Mouse (Mus musculus): ENCODE results near the gene 2610528J11Rik.
"Not testable (repeated sequence)": the region's sequence is repeated elsewhere in the genome, so short reads cannot be mapped to it uniquely, and the experiment has no call there.

2610528J11Rik gene

DNA sequence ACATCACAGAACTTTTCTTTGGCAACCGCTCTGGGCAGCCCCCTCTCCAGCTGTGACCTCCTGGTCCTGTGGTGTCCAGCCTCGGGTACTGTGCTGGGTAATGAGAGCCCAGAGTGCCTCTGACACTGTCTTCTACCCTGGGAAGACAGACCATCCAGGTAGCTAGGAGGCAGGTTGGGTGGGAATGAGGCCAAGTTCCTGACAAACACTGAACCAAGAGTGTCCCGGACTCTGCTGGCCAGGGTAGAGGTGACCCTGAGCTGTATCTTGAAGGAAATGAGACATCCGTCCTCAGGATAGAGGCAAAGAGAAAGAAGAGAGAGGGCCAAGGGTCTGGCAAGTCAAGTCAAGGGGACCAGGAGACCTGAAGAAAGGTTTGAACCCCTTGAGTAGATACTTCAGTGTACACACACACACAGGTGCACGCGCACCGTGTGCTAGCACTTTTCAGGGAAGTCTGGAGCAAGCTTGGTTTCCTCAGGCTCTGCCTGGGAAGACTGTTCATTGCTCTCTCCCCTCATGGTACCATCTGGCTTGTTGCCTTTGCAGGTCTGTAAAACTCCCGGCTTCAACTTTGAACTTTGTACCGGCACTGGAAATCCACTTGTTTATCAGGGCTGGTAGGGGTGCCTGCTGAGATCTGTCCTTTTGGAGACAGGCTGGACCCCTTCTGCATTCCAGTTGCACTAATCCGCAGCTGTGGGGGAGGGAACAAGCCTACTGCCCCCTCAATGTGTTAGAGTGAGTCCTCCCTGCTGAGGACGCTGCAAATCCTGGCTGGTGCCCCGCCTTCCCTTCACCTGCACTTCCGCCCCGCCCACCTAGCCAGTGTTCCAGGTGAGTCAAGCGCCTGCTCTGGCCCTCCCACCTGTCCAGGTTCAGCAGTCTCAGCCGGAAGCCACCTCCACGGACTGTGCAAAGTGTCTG is at the start of gene 2610528J11Rik:
Gene 2610528J11Rik, plus strand, starts transcription at position 592 of the 927 bp plus-strand sequence.
- DNase-seq: peak; percentile 90

DNA sequence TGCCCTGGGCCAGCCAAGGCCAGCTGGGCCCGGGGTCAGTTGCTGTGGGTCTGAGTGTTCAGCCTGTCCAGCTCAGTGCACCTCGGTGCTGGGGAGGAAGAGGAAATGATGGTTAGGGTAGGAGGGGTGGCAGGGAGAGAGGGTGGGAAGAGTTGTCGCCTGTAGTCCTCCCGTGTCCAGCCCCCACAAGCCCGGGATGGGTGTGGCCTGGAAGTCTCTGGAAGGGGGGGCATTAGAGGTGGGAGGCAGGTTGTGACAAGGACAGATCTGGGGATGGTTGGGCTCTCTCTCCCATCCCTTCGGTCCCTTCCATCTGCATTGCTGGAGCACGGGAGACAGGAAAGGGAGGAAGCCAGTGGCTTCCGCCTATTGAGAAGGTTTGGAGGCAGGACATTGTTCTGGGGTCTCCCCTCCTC is 37.1 kb upstream of the 2610528J11Rik start, which contains the start of gene Tie1:
Gene Tie1, minus strand, starts transcription at position 345 of the 416 bp plus-strand sequence.
- DNase-seq: peak; percentile 65

DNA sequence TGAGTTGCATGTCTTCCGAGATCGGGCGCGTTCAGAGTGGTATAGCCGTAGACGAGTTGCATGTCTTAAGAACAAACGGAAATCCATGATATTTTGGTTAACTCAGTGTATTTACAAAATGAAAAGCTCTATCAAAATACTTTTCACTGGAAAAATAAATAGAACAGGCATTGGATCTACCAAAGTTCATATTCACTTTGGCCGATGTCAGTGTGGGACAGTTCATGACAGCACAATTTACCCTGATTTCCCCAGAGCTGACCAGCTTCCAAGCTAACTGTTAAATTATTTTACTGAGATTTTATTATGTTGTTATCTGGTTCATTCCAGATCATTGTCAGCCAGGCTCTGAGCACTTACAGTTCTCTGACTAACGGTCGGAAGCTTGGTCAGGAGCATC is 36.3 kb upstream of the 2610528J11Rik start:
- DNase-seq: no peak

DNA sequence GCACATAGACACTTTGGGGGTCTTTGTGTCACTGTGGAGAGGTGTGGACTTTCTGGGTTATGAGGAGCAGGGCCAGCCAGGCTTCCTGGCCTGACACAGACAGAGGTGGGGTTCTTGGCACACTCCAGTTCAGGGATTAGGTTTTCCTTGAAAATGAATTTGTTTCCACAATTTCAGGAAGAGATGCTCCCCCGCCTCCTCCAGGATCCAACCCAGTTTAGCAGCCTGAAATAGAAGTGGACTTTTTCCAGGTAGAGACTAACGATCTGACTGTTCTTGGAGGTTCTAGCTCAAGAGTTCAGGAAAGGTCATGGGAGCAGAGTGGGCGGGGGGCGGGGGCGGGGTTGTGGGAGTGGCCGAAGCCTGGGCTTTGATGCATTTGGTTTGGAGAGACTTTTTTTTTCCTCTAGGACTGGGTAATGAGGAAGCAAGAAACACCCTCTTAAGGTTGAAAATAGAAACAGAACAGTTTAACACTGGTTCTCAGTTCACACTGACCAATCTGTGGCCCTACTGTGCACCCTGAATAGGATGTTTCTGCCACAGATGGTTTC is 26.6 kb upstream of the 2610528J11Rik start:
- DNase-seq: peak; percentile 61

DNA sequence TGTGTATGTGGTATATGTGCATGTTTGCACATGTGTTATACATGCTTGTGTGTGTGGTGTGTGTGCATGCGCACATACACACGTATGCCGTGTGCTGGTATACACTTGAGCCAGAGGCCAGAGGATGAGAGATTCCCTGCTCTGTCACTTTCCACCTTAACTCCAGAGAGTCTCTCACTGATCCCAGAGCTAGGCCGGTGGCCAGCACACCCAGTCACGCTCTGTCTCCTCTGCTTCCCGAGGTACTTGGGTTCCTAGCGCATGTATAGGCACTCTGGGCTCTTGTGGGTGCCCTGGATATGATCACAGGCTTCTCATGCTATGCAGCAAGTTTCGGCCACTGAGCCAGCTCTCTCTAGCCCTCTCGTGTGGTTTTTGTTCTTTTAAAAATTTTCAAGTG is 26.0 kb upstream of the 2610528J11Rik start:
- DNase-seq: peak; percentile 64

DNA sequence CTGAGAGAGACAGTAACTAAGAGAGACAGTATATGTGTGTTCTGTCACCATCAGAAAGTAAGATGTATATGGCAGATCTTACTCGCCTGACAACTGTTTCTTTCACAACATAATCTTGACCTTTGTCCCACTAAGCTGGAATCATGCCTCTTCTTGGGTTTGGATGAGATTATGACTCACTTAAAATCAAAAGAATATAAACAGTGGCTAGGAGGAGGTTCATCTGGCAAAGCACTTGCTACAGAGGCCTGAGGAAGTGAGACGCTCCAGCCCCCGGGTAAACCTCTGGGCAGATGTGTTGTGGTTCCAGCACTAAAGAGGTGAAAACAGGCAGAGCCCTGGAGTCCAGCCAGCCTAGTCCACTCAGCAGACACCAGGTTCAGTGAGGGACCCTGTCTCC is 21.2 kb upstream of the 2610528J11Rik start:
- no peak for DNase-seq

DNA sequence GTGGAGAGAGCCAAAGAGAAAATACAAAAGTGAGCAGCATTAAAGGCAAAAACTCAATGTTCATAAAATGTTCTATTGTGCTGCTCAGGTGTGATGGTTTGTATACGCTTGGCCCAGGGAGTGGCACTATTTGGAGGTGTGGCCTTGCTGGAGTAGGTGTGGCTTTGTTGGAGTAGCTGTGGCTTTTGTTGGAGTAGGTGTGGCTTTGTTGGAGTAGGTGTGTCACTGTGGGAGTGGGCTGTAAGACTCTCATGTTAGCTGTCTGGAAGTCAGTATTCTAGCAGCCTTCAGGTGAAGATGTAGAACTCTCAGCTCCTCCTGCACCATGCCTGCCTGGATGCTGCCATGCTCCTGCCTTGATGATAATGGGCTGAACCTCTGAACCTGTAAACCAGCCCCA is 19.6 kb upstream of the 2610528J11Rik start:
- not testable (repeated sequence) for DNase-seq

DNA sequence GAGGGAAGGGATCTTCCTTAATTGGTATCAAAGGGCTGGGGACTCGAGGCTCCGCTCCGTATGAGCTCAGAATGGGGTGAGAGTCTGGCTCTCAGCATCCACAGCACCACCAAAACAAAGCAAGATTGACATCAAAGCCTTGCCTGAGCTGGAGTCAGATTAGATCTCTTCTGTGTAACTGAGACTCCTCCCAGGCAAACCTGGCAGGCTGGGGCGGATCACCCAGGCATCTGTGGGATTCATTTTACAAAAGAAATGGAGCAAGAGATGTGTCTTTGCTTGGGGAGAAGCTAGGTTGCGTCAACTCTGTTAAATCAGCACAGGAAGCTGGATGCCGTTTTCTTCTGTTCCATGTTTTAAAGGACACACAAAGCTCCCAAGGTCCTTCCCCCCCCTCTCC is 17.7 kb upstream of the 2610528J11Rik start:
- no peak for DNase-seq

DNA sequence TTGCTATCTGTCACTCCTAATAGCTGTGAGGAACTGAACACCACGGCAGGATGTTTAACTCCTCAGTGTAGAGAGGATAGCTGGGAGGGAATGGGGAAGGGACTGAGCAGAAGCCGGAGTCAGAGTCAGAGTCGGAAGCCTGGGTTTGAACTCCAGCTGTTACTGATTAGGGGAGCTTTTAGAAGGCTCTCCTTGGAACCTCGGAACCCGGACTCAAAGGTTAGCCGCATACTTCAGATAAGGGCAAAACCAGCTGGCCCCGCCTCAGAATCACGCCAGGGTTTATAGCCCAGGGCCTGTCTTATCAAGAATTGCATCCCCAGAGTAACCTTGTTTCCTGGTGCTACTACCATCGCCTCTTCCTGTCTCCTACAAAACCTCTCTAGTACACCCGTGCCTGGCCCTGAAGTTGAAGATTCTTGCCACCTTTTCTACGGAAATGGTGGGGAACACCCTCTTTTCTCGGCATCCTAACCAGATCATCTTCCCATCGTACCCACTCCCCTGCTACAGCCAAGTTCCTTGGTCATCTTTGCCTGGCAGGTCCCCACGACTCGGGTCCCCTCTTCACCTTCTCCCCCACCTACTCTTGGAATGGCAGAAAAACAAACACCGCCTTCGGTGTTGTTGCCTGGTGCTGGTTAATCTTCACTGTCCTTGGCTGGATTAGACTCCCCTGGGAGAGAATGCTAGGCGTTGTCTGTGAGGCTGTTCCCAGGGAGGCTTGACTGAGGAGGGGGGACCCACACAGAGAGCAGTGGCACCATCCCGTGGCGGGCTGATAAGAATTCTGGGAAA is 9.9 kb upstream of the 2610528J11Rik start:
- peak; percentile 64 for DNase-seq

DNA sequence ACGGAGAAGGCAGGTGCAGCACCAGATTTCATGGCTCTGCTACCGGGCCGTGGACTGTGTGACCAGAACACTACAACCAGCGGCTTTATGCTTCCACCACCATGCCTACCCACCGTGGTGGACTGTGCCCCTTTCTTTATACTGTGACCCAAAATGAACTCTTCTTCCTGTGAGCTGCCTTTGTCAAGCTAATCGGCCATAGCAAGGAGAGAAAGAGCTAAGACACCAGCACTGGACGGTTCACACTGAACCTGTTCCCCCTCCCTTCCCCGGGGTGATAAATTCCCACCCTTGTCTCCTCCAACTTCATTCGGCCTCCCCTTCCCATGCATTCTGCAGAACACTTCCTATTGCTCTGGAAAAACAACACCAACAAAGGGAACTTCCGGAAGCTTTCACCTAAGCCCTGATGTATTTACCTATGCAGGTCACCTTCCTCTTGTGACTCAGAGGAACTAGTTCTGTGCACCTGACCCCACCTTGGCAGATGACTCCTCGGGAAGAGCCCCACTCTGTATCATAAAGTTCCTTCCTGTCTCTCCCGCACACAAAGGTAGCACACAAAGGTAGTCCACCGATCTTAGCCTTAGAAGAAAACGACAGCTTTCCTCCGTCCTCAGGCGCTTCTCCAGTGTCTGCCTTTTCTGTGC is 9.2 kb upstream of the 2610528J11Rik start:
- no peak for DNase-seq

DNA sequence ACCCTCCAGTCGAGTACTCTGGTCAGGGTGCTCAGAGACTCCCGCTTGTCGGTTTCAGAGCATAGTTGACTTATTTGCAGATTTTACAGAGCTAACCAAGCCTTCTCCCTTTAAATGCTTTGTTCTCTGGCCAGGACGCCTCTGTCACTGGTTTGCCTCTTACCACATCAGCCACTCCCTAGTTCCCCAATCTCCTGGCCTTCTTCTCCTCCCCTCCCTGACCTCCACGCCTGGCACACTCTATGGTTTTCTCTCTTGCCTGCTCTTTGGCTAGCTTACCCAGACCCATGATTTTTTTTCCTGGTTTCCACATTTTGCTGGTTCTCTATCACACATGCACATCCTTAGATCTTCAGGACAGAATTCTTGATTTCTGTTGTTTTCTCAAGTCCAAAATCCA is 8.6 kb upstream of the 2610528J11Rik start:
- no peak for DNase-seq

DNA sequence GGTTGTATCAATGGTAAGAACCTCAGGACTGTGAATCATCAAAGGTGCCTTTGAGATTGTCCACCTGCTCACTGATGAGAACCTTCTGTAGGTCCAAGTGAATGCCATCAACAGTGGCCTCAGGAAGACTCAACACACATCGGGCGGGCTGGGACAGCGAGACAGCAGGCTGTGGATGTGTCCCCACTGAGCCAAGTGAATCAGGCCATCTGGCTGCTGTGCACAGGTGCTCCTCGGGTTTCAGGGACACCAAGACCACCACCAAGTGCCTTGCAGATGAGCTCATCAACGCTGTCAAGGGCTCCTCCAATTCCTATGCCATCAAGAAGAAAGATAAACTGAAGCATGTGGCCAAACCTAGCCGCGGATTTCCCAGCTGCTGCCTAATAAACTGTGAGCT is 4.6 kb upstream of the 2610528J11Rik start:
- no peak for DNase-seq

DNA sequence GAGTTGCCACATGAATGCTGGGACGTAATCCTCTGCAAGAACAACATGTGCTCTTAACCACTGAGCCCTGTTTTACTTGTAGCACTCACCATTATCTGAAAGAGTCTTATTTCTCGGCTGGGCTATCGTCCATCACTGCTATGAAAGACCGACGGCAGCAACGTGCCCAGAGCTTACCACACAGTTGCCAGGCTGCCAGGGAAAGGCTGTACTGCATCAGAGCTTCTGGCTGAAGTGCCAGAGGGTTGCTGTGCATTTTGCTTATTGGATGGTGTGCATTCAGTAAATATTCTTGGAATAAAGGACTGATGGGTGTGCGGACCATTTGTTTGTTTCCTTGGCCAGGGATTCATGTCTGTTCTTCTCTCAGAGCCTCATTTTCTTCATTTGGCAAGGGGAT is 2.8 kb upstream of the 2610528J11Rik start:
- DNase-seq: no peak

DNA sequence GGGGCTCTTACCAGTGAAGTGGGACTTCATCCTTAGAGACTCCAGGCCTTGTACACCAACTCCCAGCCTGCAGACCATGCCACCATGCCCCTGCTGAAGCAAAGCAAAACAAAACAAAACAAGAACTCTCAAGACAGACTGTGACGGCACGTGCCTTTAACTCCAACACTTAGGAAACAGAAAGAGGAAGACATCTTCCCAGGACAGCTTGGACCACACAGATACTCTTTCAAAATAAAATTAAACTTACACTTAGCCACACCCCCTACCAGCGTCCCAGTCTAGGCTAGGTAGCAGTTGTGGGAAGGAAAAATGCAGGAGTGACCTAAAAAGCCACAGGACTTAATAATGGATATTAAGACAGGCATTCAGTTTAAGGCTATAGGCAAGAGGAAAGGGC is 1.0 kb upstream of the 2610528J11Rik start:
- DNase-seq: no peak

DNA sequence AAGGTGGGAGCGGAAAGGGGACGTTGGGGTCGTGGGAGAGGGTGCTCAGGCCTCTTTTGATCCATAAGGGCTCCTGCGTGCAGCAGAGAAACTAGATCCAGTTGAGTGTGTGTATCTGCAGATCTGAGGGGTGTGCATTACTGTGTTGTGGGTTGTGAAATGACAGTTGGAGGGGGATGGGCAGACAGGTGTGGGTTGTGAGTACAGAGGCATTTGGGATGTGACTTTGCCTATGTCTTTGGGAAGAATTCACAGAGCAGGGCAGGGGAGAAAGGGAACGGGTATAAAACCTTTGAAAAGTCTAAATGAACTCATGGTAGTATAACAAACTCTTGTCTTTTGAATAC is 509 bp downstream of the 2610528J11Rik start:
- no peak for DNase-seq

DNA sequence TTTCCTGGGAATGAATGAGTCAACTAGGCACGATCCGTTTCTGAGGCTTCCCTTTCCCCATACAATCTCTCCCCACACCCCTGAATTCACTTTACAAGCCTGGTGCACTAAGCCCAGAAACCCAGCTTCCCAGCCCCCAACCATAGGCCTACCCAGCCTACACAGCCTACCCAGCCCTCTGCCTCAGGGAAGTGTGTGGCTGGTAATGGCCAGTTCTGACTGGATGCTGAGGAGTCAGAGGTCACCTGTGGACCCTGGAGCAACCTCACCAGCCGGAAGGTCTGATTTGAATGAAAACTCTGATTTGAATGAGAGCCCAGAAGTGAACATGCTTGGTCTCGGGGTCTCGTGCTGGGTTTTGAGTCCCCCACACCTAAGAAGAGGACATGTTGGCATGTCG is 921 bp downstream of the 2610528J11Rik start:
- peak; percentile 77 for DNase-seq

DNA sequence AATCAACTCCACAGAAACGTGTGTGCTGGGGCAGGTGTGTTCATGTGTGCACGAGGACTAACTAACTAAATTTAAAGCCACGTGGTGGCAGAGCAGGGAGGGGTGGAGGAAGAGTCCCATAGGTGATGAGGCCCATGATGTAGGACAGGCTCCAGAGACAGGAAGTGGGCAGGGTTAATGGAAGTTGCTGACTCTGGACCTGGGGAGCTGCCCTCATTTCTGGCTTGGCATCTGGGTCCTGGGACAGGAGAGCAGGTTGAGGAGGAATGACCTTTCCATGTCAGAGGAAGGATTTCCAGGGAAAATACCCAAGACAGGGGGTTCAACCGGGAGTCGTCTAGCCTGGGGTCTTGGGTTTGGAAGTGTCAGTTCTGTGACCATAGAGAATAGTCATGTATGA is 5.9 kb downstream of the 2610528J11Rik start:
- DNase-seq: no peak

DNA sequence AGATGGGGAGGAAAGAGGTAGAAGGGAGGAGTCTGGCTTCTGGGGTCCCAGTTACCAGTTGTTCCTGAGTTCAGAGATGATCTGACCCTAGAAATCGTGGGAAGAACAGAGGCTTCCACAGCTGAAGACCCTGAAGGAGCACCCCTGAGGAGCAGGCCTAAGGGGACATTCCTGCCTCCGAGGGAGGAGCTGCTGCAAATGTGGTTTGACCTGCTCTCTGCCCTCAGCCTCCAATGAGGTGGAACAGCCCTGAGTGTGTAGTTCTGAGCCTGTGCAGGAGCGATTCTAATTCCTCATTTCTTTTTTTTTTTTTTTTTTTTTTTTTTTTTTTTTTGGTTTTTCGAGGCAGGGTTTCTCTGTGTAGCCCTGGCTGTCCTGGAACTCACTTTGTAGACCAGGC is 6.4 kb downstream of the 2610528J11Rik start:
- DNase-seq: peak; percentile 59

DNA sequence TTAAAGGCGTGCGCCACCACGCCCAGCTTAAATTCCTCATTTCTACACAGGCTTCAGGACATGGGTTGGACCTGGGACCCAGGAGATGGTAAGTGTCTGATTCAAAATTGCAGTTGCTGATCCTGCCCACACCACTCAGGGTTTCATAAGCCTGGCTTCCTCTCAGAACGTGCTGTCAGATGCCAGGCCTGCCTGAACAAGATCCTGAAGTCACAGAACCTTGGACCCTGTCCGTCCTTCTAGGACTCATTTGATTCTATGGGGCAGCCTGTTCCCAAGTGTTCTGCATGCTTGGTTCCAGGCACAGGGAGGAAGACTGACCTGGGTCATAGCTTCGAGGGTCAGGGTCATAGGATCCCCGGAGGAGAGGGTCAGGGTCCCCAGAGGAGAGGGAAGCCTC is 6.8 kb downstream of the 2610528J11Rik start:
- DNase-seq: peak; percentile 63

DNA sequence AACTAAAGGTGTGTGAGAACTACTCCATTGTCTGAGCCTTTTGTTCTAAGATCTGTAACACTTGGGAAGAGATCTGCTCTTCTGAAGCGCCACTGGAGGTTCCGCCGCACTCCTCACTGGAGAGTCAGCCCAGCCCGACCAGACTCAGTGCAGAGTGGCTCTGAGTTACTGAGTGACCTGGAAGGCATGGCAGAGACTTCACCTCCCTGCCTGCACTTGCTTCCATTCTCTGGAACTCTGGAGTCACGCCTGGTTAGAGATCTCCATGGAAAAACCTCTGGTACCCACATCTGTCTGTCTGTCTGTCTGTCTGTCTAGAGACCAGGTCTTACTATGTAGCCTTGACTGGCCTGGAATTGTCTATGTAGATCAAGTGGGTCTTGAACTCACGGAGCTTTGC is 8.8 kb downstream of the 2610528J11Rik start:
- no peak for DNase-seq

DNA sequence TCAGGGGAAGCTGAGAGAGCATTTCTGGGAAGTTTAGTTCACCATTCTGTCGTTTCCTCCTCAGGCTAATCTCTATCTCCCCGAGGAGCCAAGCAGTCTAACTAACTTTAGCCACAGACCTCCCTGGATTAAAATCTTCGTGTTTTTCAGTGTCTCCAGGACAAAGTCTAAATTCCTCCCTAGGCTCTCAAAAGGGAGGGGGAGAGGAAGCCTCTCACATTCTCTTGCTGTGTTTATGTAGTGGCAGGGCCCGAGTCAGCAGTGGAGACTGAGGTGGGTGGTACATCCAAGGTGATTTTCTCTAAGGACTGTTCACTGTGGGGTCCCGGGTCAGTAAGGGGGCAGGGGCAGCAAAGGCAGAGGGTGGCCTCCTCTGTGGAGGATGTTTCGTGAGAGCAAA is 11.0 kb downstream of the 2610528J11Rik start:
- peak; percentile 70 for DNase-seq

DNA sequence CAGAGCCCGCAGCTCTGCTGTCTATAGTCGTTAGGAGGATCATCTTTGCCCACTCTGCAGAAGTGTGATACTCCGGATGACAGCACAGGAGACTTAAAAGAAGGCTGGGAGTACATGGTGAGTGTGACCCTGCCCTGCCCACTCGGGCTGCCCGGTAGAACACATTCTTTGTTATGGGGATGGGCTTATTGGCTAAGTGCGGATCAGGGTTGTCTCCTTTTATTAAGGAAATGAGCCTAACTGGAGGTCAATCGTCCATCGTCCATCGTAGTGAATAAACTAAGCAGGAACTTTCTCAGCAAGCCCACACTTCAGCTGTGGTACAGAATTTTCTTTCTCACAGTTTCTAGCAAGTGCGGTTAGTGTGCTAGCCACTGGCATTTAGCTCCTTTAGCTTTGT is 13.1 kb downstream of the 2610528J11Rik start:
- DNase-seq: no peak

DNA sequence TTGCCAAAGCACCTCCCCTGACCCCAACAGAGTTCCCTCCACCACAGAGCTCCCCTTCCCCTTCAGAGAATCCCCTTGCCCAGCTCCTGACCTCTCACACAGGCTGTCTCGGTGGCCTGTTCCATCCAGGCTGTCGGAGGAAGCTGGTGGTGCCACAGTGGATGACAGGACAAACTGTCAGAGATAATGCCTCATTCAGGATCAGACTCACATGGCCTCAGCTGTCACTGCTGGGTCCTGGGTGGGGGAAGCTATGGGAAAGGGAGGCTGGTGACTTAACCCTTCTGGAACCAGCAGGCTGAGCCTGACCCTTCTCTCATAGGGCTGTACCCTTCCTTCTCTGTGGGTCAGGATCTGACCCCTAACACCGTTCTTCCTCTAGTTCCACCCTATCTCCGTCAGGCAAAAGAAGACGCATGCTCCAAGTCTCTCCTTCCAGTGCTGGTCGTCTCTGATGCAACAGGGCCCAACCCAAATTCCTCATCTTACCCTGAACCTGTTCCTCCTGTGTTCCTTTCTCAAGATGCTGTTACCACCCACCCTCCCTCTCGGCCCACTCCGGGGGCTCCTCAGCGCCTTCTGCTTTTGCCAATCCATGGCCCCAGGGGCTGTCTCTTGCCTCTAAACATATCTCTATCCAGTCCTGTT is 15.8 kb downstream of the 2610528J11Rik start:
- no peak for DNase-seq
